Mouse (Mus musculus) brain, embryonic 14.5 days (tissue): Measurements from ENCODE around the gene 1700016H13Rik.

ENCODE experiments used
- CTCF ChIP-seq: fragments of 200-500 bp; IDR thresholded peaks from 2 replicates; pipeline ENCODE4 v1.5.1; 2012; ENCODE audit warnings: inconsistent platforms, mild to moderate bottlenecking, moderate library complexity, borderline replicate concordance; ENCODE audit not compliant: insufficient read depth, insufficient read length; ENCODE audit errors: extremely low read depth
- POLR2A ChIP-seq: fragments of 200-500 bp; IDR thresholded peaks from 2 replicates; pipeline ENCODE4 v1.6.1; 2012; ENCODE audit warnings: mild to moderate bottlenecking, inconsistent platforms, borderline replicate concordance; ENCODE audit not compliant: poor library complexity, insufficient read depth, insufficient read length, severe bottlenecking; ENCODE audit errors: extremely low read depth

DNA sequence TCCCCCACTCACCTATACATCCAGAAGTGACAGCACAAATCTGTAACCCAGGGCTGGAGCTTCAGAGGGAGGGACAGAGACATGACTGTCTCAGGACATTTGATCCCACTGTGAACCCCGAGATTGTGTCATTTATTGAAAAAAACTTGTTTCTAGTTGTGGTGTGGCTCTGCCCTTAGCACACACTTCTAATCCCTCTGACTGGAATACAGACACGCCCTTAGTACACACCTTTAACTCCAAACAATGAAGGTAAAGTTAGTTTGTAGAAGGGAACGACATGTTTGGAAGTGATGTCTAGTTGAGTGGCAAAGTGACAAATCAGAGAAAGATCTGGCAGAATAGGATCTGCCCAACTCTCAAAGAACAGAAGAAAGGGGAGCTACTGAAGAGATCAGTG lies 16.0 kb upstream of the 1700016H13Rik start:
- TF ChIP-seq POLR2A (no peak), CTCF (no peak)
